Mouse (Mus musculus) stomach, embryonic 16.5 days (tissue): ENCODE data around the gene Setd1b. TPM values are rescaled to one million over a fixed set of nuclear protein-coding genes. Genes with fewer than 3 reads are reported as not detected.

Experiments used
- ATAC-seq: fragments of 200-750 bp; cut with Nextera tagmentation; 2 replicates; pipeline ENCODE4 v1.8.0; 2017; ENCODE audit warnings: moderate number of reproducible peaks, moderate TSS enrichment; ENCODE audit not compliant: insufficient read depth, low FRiP score
- H3K27ac ChIP-seq: fragments of 300-500 bp; sonication (generic); 2 replicates; pipeline ENCODE4 v1.5.1; 2014; ENCODE audit warnings: low read length
- H3K27me3 ChIP-seq: fragments of 300-500 bp; sonication (generic); 2 replicates; pipeline ENCODE4 v1.6.1; 2014; ENCODE audit warnings: low read length, control low read depth, mixed read lengths; ENCODE audit not compliant: control insufficient read depth, insufficient read depth
- H3K36me3 ChIP-seq: fragments of 300-500 bp; sonication (generic); 2 replicates; pipeline ENCODE4 v1.6.1; 2014; ENCODE audit warnings: low read length; ENCODE audit not compliant: control insufficient read depth, insufficient read depth
- H3K4me1 ChIP-seq: fragments of 300-500 bp; sonication (generic); 2 replicates; pipeline ENCODE4 v1.6.1; 2014; ENCODE audit warnings: low read length, control low read depth, mixed read lengths; ENCODE audit not compliant: control insufficient read depth, insufficient read depth
- H3K4me2 ChIP-seq: fragments of 300-500 bp; sonication (generic); 2 replicates; pipeline ENCODE4 v1.6.1; 2014; ENCODE audit warnings: low read depth, low read length, mixed read lengths
- H3K4me3 ChIP-seq: fragments of 300-500 bp; sonication (generic); replicated peaks from 2 replicates; pipeline ENCODE4 v1.5.1; 2014; ENCODE audit warnings: mild to moderate bottlenecking, low read length
- H3K9ac ChIP-seq: fragments of 300-500 bp; sonication (generic); 2 replicates; pipeline ENCODE4 v1.6.1; 2014; ENCODE audit warnings: low read length
- H3K9me3 ChIP-seq: fragments of 300-500 bp; sonication (generic); replicated peaks from 2 replicates; pipeline ENCODE4 v1.6.1; 2016; ENCODE audit warnings: low read length, control low read depth; ENCODE audit not compliant: control insufficient read depth
- WGBS: fragments of 180-500 bp; shearing (Covaris S2); extraction: QIAGEN DNeasy Blood & Tissue Kit; methylation state at CpG from one replicate; pipeline ENCODE4 v1.1.7; 2014; 5-methylcytosine and 5-hydroxymethylcytosine counted together
- polyA plus RNA-seq: library from polyadenylated mRNA; unstranded; fragments of >200 nt; fragmentation: Nextera tagmentation; extraction: Ambion mirVana; gene quantifications from 2 replicates; pipeline ENCODE4 v1.2.1, GENCODE M21; 2015

Gene Setd1b
- 6.7 and 7.7 TPM in 2 replicates for polyA plus RNA-seq

- H3K27me3 ChIP-seq: no peaks in the 10 kb centered on the region
- no peaks in the 10 kb centered on the region for H3K9me3 ChIP-seq
- peak within 1 kb of the TSS; percentile 90 for H3K4me3 ChIP-seq
- H3K4me2 ChIP-seq: peak within 1 kb of the TSS; percentile 97
- peak within 1 kb of the TSS; percentile 100 for H3K9ac ChIP-seq
- ATAC-seq: no peak; the same call in 1 of the 2 replicates
- WGBS: under 1% methylated on average over 66 of the region's 103 CpGs
- H3K4me1 ChIP-seq: peaks cover 26% of the 10 kb centered on the region
- H3K36me3 ChIP-seq: peaks cover 10% of the 10 kb centered on the region; the same call in 1 of the 2 replicates
- H3K27ac ChIP-seq: peak within 1 kb of the TSS; percentile 98
These were observed at the start of gene Setd1b for GRCm38 (mm10) chr5:123142161-123143157. Setd1b (plus strand) TSS chr5:123142193.

GRCm38 (mm10) chr5:123093077-123093633, 48.8 kb upstream of the Setd1b start:
- ATAC-seq: no peak
- no peak overlapping the region for H3K4me2 ChIP-seq
- H3K27me3 ChIP-seq: no peaks in the 10 kb centered on the region
- no peaks in the 10 kb centered on the region for H3K36me3 ChIP-seq
- H3K4me3 ChIP-seq: no peak overlapping the region
- 66% methylated on average over 14 of the region's 14 CpGs for WGBS
- H3K9ac ChIP-seq: no peak overlapping the region
- peaks cover 3% of the 10 kb centered on the region; the same call in 1 of the 2 replicates for H3K4me1 ChIP-seq
- H3K27ac ChIP-seq: no peak overlapping the region
- no peaks in the 10 kb centered on the region for H3K9me3 ChIP-seq

GRCm38 (mm10) chr5:123094238-123094991, 47.6 kb upstream of the Setd1b start:
- WGBS: 76% methylated on average over 25 of the region's 25 CpGs
- Histone ChIP-seq H3K4me2 (no peak overlapping the region), H3K36me3 (no peaks in the 10 kb centered on the region), H3K4me1 (peaks cover 3% of the 10 kb centered on the region; the same call in 1 of the 2 replicates), H3K27ac (no peak overlapping the region), H3K27me3 (no peaks in the 10 kb centered on the region), H3K9ac (no peak overlapping the region), H3K4me3 (no peak overlapping the region), H3K9me3 (no peaks in the 10 kb centered on the region)
- 0 out of 2 replicates have a peak, but pooled peaks have one; percentile 41 for ATAC-seq

GRCm38 (mm10) chr5:123096299-123096698, 45.7 kb upstream of the Setd1b start:
- no peaks in the 10 kb centered on the region for H3K9me3 ChIP-seq
- H3K9ac ChIP-seq: no peak overlapping the region
- no peak overlapping the region for H3K27ac ChIP-seq
- no peaks in the 10 kb centered on the region for H3K36me3 ChIP-seq
- H3K27me3 ChIP-seq: no peaks in the 10 kb centered on the region
- no peak for ATAC-seq
- H3K4me3 ChIP-seq: no peak overlapping the region
- H3K4me1 ChIP-seq: peaks cover 3% of the 10 kb centered on the region; the same call in 1 of the 2 replicates
- 90% methylated on average over 8 of the region's 8 CpGs for WGBS
- no peak overlapping the region for H3K4me2 ChIP-seq

GRCm38 (mm10) chr5:123098487-123098886, 43.5 kb upstream of the Setd1b start:
- ATAC-seq: no peak
- no peaks in the 10 kb centered on the region for H3K27me3 ChIP-seq
- no peak overlapping the region for H3K4me2 ChIP-seq
- peaks cover 10% of the 10 kb centered on the region; the same call in 1 of the 2 replicates for H3K4me1 ChIP-seq
- 86% methylated on average over 2 of the region's 2 CpGs for WGBS
- no peaks in the 10 kb centered on the region for H3K9me3 ChIP-seq
- H3K4me3 ChIP-seq: no peak overlapping the region
- no peak overlapping the region for H3K27ac ChIP-seq
- no peak overlapping the region for H3K9ac ChIP-seq
- H3K36me3 ChIP-seq: no peaks in the 10 kb centered on the region

GRCm38 (mm10) chr5:123102376-123102775, 39.6 kb upstream of the Setd1b start:
- no peaks in the 10 kb centered on the region for H3K9me3 ChIP-seq
- H3K4me3 ChIP-seq: no peak overlapping the region
- peaks cover 7% of the 10 kb centered on the region; the same call in 1 of the 2 replicates for H3K4me1 ChIP-seq
- no peaks in the 10 kb centered on the region for H3K27me3 ChIP-seq
- H3K27ac ChIP-seq: no peak overlapping the region
- WGBS: 46% methylated on average over 7 of the region's 7 CpGs
- no peak for ATAC-seq
- H3K36me3 ChIP-seq: no peaks in the 10 kb centered on the region
- H3K4me2 ChIP-seq: no peak overlapping the region
- H3K9ac ChIP-seq: no peak overlapping the region

GRCm38 (mm10) chr5:123103556-123103955, 38.4 kb upstream of the Setd1b start:
- Histone ChIP-seq H3K9me3 (no peaks in the 10 kb centered on the region), H3K27ac (no peak overlapping the region; the same call in 1 of the 2 replicates), H3K4me3 (no peak overlapping the region), H3K27me3 (no peaks in the 10 kb centered on the region), H3K4me1 (peaks cover 7% of the 10 kb centered on the region; the same call in 1 of the 2 replicates), H3K9ac (no peak overlapping the region), H3K36me3 (no peaks in the 10 kb centered on the region), H3K4me2 (no peak overlapping the region)
- WGBS: 48% methylated on average over 8 of the region's 8 CpGs
- no peak for ATAC-seq

- Histone ChIP-seq H3K36me3 (no peaks in the 10 kb centered on the region), H3K4me1 (peaks cover 14% of the 10 kb centered on the region), H3K27ac (no peak overlapping the region), H3K4me2 (no peak overlapping the region), H3K4me3 (no peak overlapping the region), H3K9ac (no peak overlapping the region), H3K27me3 (no peaks in the 10 kb centered on the region), H3K9me3 (no peaks in the 10 kb centered on the region)
- WGBS: 77% methylated on average over 6 of the region's 6 CpGs
- ATAC-seq: no peak
These were observed 37.2 kb upstream of the Setd1b start for GRCm38 (mm10) chr5:123104769-123105168.
